Mouse (Mus musculus) cerebellum, adult 9-10 months (tissue): ENCODE results near the gene Six5.
"Not testable (repeated sequence)": the region's sequence is repeated elsewhere in the genome, so short reads cannot be mapped to it uniquely, and the experiment has no call there.

Experiments used
- DNase-seq: peaks from one replicate; pipeline ENCODE4 v3.0.0; 2022

Gene Six5

DNA sequence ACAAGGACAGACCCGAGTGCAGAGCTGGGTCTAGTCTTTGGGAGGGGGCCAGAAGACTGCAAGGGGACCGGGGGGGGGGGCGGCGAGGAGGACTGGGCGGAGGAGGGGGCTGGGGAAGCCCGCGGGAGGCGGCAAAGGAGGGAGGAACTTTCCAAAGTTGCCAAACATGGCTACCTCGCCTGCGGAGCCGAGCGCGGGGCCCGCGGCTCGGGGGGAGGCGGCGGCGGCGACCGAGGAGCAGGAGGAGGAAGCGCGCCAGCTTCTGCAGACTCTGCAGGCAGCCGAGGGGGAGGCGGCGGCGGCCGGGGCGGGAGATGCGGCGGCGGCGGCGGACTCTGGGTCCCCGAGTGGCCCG is at the start of gene Six5:
Six5 (plus strand) TSS at position 124 of the 355 bp plus-strand sequence.
- no peak for DNase-seq

DNA sequence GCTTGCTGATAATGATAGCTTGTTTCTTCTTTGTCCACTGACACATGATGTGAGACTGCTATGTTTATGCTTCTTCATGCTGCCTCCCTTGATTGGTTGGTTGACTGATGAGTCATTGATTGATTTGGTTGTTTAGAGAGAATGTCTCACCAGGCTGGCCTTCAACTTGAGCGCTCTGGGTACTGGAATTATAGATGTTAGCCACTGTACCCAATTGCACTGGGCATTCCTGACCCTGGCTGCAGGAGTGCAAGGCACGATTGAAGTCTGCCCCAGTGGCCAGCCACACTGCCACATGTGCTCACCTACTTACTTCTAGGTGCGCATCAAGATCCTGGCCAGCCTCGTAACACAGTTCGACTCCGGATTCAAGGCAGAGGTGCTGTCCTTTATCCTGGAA is 49.8 kb upstream of the Six5 start:
- no peak for DNase-seq

DNA sequence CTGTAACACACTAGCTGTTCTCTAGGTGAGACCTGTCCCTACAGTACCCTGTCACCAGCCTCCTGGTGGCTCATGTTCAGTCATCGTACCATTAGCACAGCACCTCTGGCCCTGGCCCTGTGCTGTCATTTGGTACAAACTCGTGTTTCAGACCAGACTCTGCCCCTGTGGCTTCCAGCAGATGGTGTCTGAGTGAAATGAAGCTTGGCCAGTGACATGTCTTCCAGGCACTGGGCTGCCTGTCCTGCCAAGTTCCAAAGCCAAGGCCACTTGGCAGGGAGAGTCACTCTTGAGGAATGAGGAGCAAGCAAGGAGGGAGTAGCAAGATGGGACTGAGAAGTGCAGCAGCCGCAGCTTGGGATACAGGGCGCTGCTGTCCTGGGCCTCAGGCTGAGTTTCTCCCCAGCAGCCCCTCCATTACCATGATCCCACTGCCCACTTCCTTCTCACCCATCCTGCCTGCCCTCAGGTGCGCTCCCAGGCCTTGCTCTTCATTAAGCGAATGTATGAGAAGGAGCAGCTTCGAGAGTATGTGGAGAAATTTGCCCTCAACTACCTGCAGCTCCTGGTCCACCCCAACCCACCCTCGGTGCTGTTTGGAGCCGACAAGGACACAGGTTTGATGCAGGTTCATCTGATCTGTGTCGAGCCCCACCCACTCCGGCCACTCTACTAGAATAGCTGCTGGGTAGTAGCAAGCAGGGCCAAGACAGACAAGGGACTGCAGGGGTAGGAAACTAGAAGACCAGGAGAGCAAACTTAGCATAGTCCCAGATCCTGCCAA is 47.9 kb upstream of the Six5 start:
- peak; percentile 84 for DNase-seq

DNA sequence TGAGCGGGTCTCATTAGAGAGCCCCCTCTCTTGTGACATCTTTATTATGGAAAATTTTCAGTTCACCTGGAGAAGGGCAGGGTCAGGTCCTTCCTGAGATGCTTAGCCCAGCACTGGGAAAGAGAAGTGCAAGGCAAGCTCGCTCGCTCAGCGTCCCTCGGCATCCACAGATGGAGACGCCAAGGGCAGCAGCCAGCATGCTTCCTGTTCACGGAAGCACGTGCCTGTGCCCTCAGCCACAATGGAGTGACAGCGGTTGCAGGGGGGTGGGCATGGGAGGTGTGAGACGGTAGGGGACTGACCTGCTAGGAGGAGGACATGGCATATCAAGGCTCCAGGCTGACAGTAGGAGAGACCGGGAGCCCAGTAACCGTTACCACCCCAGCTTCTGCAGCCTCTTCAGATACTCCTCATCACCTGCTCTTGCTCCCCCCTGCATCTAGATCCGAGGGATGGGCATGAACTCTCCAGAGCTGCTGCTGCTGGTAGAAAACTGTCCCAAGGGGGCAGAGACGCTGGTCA is 46.3 kb upstream of the Six5 start:
- DNase-seq: no peak

DNA sequence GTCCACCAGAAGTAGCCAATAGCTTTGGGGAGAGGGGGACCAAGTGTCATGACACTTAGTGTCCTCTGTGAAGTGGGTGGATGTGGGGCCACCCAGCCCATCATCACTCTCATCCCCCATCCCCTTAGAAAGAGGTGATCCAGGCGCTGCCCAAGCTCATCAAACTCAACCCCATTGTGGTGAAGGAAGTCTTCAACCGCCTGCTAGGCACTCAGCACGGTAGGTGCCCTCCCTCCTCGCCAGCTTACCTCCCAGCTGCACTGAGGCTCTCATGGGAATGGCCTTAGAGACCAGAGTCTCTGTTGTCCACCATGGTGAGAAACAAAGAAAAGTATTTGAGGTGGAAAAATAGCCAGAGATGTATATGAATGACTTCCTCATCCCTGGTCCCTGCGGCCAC is 45.1 kb upstream of the Six5 start:
- no peak for DNase-seq

DNA sequence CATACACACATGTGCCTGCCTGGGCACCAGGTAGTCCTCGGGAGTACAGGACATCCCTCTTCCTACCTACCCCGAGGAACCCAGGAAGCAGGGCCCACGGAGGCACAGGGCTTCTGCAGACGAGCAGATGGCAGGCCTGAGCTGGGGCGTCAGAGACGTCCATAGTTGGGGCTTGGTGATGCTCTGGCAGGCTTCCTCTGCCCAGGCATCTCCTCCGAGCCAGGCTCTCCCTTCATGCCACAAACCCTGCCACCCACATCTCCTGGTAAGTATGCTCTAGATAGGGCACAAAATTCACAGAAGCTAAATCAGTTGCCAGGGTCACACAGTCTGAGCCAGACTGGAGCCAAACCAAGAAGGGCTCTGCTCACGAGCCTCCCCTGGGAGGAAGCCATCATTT is 44.2 kb upstream of the Six5 start:
- no peak for DNase-seq

DNA sequence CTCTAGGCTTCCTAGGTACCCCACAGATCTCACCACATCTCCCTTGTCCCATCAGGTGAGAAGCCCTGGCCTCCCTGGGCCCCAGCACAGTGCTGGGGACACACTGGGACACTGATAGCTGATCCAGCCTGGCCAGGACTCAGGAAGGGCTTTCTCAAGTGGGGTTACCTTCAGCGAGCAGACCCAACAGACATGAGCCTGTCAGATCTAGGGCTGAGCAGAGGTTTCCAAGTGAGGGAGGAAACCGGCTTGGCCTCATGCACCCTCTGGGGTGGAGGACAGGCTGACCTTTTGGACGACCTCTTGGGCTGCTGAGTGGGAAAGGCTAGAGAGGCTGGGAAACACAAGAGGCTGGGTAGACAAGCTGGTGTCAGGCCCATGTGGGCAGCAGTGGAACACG is 43.2 kb upstream of the Six5 start:
- DNase-seq: no peak

DNA sequence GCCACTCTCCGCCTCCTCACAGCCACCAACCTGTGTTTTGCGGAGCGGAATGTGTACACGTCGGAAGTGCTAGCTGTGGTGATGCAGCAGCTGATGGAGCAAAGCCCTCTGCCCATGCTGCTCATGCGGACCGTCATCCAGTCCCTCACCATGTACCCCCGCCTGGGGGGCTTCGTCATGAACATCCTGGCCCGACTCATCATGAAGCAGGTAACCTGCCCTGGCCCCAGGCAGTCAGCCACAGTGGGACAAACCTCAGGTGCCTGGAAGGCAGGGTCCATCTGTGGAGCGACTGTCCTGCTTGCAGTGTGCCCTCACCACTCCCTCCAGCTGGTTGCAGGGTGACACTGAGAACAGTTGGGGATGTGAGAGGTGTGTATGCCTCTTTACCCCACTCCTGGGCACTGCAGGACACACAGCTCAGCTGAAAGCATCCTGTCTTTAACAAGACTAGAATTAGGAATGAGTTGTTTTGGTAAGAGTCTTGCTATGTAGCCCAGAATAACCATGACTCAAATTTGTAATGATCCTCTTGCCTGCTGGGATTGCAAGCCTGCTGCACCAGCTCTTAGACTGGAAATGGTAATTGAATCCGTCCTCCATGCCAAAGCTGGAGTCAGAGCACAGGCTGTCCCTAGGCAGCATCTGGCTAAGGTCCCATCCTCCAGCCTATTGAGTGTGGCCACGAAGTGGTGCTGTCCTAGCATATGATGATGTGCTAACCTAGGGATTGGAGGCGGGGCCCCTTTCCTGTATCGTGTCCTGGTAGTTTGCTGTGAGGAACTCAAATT is 41.9 kb upstream of the Six5 start:
- no peak for DNase-seq

DNA sequence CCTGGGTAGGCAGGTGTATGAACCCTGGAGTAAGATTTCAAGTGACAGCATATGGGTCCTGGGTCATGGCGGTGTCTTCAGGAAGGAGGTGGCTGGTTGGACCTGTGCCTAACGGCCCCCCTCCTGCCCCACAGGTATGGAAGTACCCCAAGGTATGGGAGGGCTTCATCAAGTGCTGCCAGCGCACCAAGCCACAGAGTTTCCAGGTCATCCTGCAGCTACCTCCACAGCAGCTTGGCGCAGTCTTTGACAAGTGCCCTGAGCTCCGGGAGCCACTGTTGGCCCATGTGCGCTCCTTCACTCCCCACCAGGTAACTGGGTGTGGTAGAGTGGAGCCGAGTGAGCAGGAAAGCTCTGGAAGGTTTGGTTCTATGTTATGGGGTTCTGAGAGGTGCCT is 41.3 kb upstream of the Six5 start:
- no peak for DNase-seq

DNA sequence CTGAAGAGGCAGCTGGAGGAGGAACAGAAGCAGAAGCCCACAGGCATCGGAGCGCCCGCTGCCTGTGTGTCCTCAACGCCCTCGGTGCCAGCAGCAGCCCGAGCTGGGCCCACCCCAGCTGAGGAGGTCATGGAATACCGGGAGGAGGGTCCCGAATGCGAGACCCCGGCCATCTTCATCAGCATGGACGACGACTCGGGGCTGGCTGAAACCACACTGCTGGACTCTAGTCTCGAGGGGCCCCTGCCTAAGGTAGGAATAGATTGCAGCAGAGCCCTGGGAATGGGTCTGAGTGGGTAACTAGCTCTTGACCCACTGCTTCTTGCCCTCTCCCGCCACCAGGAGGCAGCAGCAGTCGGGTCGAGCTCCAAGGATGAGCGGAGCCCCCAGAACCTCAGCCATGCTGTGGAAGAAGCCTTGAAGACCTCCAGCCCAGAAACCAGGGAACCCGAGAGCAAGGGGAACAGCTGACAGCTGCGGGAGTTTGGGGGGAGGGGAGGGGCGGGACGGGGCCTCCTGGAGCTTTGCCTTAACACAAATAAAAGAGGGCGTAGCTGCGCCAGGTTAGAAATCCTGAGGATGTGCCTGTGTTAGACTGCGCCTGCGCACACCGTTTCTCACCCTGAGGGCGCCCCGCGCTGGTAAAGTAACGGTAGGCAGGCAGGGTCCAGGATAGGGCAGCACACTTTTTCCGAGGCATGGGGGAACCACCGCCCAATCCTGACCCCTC is 40.2 kb upstream of the Six5 start, which contains the start of gene Rsph6a:
Rsph6a (plus strand) TSS at position 644 of the 730 bp plus-strand sequence.
- no peak for DNase-seq

DNA sequence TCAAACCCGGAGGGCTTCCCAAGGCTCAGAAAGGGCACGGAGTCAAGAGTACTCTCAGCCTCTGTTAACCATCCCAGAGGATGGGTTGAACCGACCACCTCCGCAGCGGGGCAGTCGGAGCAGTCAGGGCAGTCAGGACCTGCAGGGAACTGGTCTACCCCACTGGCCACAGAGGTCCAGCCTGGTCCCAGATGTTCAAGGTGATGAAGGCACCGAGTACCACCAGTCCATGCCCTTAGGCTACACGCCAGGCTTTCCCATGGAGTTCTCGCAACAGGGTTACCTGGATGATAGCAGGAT is 39.7 kb upstream of the Six5 start:
- no peak for DNase-seq

DNA sequence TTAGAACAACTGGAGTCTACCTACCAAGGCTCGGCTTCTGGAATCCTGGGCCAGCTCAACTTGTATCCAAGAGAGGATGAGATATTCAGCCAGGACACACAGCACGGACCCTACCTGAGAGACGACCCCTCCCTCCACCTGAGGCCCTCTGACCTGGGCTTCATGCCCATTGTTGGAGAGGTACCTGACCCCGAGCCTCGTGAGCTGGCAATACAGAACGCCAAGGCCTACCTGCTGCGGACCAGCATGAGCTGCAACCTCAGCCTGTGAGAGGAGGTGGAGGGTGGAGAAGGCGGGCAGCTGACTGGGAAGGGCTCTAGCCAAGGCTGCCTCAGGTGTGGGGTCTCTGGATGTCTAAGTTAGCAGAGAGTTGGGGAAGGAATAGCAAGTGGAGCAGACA is 39.3 kb upstream of the Six5 start:
- no peak for DNase-seq

DNA sequence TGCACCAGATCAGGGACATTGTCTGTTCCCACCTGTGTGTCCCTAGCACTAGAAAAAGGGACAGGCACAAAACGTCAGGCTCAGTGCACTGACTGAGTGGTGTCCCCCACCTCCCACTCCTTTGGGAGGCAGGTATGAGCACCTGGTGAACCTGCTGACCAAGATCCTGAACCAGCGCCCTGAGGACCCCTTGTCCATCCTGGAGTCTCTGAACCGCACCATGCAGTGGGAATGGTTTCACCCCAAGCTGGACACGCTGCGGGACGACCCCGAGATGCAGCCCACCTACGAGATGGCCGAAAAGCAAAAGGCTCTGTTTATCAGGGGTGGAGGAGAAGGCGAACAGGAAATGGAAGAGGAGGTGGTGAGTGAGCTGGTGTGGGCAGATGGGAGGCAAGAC is 37.0 kb upstream of the Six5 start:
- no peak for DNase-seq

DNA sequence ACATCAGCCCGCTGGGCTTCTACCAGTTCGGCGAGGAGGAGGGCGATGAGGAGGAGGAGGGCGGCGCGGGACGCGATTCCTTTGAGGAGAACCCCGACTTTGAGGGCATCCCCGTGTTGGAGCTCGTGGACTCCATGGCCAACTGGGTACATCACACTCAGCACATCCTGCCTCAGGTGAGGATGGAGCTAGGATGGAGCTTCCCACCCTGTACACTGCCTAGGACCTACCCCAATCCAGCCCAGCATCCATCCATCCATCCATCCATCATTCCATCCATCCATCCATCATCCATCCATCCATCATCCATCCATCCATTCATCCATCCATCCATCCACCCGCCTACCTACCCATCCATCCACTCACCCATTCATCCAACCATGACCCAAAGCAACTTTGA is 28.5 kb upstream of the Six5 start:
- no peak for DNase-seq

DNA sequence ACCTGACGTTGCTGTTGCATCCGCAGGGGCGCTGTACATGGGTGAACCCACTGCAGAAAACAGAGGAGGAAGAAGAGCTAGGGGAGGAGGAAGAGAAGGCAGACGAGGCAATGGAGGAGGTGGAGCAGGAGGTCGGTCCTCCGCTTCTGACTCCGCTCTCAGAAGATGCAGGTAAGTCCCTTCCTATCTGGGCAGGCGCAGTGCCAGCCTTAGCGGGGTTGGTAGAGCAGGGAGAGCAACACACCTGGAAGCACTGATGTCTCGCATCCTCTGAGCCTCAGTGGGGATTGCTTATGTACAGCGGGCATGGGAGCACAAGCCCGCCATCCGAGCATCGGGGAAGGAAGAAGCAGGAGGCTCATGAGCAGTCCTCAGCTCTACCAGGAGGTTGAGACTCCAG is 27.3 kb upstream of the Six5 start:
- no peak for DNase-seq

DNA sequence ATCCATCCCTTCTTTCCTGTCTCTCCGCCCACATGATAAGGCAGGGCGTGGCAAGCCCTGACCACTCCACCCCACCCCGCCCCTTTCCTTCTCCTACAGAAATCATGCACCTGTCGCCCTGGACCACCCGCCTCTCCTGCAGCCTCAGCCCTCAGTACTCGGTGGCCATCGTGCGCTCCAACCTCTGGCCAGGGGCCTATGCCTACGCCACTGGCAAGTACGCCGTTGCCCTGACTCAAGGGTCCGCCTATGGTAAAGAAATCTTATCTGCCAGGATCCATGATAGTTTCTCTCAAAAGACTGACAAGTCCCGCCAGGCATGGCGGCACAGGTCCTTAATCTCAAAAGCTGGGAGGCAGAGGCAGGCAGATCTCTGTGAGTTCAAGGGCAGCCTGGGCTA is 26.5 kb upstream of the Six5 start:
- no peak for DNase-seq

DNA sequence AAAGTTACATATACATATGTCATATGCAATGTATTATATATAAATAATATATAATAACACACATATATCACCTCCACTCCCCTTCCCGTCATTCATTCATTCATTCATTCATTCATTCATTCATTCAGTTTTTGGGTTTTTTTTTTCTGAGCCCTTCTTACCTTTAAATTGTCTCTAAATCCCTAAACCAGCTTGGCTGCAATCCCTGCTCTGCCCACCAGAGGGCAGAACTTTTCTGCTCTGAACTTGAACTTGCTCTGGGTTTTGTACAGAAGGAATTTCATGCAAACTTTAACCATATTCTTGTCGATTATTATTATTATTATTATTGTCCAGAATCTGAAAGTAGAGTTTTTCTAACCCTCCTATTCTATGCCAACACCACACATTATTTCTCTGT is 25.7 kb upstream of the Six5 start:
- peak; percentile 73 for DNase-seq

DNA sequence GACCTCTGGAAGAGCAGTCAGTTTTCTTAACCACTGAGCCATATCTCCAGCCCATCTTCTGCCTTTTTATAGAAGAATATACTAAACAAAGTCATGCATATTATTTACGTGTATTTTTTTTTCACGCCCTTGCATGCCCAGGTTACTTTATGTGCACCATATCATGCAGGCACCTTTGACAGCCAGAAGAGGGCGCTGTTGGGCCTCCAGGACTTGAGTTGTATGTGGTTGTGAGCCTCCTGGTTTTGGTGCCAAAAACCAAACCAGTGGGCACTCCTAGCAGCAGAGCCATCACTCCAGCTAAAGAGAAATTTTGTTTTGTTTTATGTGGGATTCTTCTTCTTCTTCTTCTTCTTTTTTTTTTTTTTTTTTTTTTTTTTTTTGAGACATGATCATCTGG is 24.9 kb upstream of the Six5 start:
- DNase-seq: peak; percentile 15

DNA sequence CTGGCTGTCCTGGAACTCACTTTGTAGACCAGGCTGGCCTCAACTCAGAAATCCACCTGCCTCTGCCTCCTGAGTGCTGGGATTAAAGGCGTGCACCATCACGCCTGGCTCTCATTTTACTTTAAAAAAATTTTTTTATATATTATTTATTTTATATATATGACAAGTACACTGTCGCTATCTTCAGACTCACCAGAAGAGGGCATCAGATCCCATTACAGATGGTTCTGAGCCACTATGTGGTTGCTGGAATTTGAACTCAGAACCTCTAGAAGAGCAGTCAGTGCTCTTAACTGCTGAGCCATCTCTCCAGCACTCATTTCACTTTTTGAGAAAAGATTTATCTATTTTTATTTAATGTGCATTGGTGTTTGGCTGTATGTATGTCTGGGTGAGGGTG is 23.4 kb upstream of the Six5 start:
- not testable (repeated sequence) for DNase-seq

DNA sequence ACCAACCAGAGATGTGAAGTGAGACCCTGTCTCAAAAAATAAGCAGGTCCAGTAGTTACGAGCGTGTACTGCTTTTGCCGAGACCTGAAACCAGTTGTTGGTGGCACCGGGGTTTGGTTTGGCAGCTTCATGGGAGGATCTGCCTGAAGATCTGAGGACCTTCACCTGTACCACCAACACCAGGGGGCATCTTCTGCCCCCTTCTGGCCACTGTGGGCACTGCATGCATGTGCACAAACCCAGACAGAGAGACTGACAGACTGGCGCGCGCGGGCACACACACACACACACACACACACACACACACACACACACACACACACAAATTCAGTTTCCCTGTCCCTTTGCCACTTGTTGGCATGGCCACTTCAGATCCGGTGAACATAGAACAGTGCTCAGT is 20.9 kb upstream of the Six5 start:
- no peak for DNase-seq

DNA sequence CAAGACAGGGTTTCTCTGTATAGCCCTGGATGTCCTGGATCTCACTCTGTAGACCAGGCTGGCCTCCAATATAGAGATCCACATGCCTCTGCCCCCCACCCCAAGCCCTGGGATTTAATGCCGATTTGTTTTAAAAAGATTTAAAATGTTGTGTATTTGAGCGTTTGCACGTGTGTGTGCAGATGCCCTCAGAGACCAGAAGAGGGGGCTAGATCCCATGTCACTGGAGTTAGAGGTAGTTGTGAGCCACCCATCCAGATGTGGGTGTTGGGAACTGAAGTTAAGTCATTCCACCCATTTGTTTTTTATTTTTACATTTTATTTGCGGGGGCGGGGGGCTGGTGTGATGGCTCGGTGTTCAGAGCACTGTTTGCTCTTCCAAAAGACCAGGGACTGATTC is 19.9 kb upstream of the Six5 start:
- no peak for DNase-seq

DNA sequence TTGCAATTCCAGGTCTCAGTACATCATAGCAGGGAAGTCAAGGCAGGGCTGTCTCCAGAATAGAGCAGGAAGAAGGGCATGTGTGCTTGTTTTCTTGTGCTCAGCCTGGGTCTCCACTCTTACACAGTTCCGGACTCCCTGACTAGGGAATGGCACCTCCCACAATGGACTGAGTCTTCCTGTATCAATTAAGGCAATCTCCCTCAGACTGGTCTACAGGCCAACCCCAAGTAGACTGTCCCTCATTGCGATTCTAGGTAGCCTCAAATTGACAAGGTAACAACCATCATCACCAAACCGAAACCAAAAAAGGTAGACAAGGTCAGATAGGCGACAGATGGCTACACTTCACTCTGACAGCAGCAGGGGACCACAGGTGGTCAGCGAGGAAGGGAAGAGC is 19.2 kb upstream of the Six5 start:
- DNase-seq: no peak

DNA sequence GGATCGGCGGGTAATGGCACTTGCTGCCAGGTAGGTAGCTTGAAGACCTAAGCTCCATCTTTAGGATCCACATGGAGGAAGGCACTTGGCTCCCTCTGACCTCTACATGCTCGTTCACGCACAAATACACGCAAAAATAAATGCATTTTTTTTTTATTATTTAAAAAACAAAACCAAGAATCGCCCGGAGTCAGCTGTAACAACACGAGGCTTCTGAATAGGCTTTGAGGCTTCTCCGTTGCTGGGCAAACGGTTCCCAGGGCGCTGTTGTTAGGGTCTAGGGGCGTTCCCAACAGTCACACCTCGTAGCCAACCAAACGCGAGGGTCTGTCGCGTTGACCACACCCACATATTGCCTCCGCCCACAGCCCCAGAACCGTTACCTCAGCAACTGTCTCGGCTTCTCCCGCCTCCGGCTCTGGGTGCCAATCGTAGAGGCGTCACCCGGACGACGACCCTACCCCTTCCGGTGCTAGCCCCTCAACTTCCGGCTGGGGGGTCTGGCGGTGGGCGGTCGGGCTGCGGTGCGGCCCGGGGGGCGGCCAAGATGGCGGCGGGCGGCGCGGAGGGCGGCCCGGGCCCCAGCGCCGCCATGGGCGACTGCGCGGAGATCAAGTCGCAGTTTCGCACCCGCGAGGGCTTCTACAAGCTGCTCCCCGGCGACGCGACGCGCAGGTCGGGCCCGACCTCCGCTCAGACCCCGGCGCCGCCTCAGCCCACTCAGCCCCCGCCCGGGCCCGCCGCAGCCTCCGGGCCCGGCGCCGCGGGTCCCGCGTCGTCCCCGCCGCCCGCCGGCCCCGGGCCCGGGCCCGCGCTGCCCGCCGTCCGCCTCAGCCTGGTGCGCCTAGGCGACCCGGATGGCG is 18.4 kb upstream of the Six5 start, which contains the start of gene Dmwd:
Dmwd (plus strand) TSS at position 505 of the 863 bp plus-strand sequence.
- DNase-seq: peak; percentile 91
